14 mouse cellular contexts compared by ENCODE assay signal in the genomic region with DNA sequence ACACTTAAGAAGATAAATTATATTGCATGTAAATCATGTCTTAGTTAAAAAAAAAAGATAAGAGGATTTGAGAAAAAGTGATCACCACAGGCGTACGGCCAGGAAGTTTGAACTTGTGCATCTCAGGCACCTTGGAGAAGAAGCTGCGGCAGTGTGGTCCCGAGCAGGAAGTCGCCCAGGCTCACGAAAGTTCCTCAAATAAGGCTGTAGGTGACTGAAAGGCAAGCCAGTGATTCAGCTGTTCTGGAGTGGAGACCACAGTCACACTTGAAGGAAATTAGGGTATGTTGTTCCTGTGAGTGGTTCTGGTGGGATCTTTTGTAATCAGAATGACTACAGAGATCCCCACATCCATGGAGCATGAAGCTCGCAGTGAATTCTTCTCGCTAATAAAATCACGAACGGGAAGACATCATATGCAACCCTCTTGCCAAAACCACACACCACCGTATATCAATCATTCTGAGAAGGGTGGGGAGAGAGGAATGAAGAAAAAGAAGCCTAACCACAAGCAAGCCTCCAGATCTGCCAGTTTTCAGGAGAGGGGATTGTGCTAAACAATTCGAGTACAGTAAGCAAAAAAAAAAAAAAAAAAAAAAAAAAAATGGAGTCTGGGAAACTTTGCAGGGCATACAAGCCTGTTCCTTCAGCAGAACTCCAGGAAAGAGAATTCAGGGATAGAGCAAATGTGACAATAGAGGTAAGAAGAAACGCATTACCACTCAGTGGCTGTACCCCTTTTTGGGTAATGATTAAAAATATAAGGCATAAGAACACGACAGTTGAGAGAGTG.
DNase-seq lines count a peak whose midpoint lies in the region; TF ChIP-seq lines count a peak whose summit lies in the region.
"Had no signal": no experiment of that assay in that cellular context is flagged by ENCODE, and none has a peak within 500 bp of the region (broad histone marks: within the 10 kb centered on the region; RNA-seq: fewer than 3 reads in every experiment).

No protein-coding gene starts in this region.

- no peaks in the 10 kb centered on the region for H3K9me3 ChIP-seq in heart, embryonic 10.5 days
- H3K9me3 ChIP-seq: neural tube, embryonic 12.5 days had no signal

- WGBS in heart, embryonic 10.5 days: 79% methylated on average over 14 of the region's 14 CpGs

- intact Hi-C loops in heart, postnatal 36 days (cut with DNase I): no loop called here

- peak overlapping the region; percentile 69 for H3K4me2 ChIP-seq in myocyte (ENCODE audit: low read depth)
- H3K4me2 ChIP-seq: neural tube, embryonic 12.5 days had no signal

- no peak overlapping the region for H3ac ChIP-seq in myocyte (ENCODE audit: control insufficient read depth, insufficient read length)

- peaks cover 17% of the 10 kb centered on the region for H3K4me1 ChIP-seq in heart, embryonic 10.5 days

- no peaks in the 10 kb centered on the region for H3K79me2 ChIP-seq in myocyte (ENCODE audit: control insufficient read depth, insufficient read depth)

- no peak overlapping the region for H3K27ac ChIP-seq in heart, embryonic 10.5 days
- H3K27ac ChIP-seq: macrophage; neural tube, embryonic 12.5 days had no signal

- peak; percentile 52 for DNase-seq in heart, embryonic 10.5 days (ENCODE audit: low spot score)
- DNase-seq in heart, adult 11 months: no peak
- peak; percentile 94 for DNase-seq in 3T3-L1 (ENCODE audit: low read depth, low spot score)
- peak; percentile 2 for DNase-seq in c-Kit-positive CD71-positive TER-119-positive erythroid progenitor cells, embryonic 14.5 days (ENCODE audit: low spot score)
- DNase-seq in heart, postnatal 36 days: no peak
- no peak for DNase-seq in embryo, embryonic 11 days
- no peak for DNase-seq in layer of hippocampus, adult 18-20 months (ENCODE audit: low spot score in 2 of 2)
- DNase-seq: adrenal gland, postnatal 14 days; cerebellum, adult 18-20 months; heart, postnatal 4 days; kidney, postnatal 14 days had no signal

- TF ChIP-seq POLR2A in myocyte (IDR thresholded peaks at IDR 0.05; ENCODE audit: insufficient read length, low read depth): no peak

- no peaks in the 10 kb centered on the region for H3K36me3 ChIP-seq in heart, embryonic 10.5 days
- no peaks in the 10 kb centered on the region for H3K36me3 ChIP-seq in myocyte (ENCODE audit: control insufficient read depth, insufficient read depth)
- H3K36me3 ChIP-seq: neural tube, embryonic 12.5 days had no signal

- H3K4me3 ChIP-seq in heart, embryonic 10.5 days: no peak overlapping the region
- no peak overlapping the region for H3K4me3 ChIP-seq in myocyte
- H3K4me3 ChIP-seq: neural tube, embryonic 12.5 days had no signal

- no peaks in the 10 kb centered on the region for H3K27me3 ChIP-seq in heart, embryonic 10.5 days (ENCODE audit: insufficient read depth, poor library complexity, severe bottlenecking)
- H3K27me3 ChIP-seq in myocyte (ENCODE audit: control insufficient read depth, insufficient read depth, insufficient read length): no peaks in the 10 kb centered on the region
- H3K27me3 ChIP-seq: neural tube, embryonic 12.5 days had no signal

TF ChIP-seq in myocyte, 11 proteins besides CTCF, POLR2A, EP300 and RAD21:
- TF ChIP-seq SRF (IDR thresholded peaks at IDR 0.05; ENCODE audit: control insufficient read depth, insufficient read length, low read depth) (no peak), CEBPB (IDR thresholded peaks at IDR 0.05; ENCODE audit: insufficient read depth, poor library complexity, severe bottlenecking) (no peak), MYOD1 (IDR thresholded peaks at IDR 0.05; ENCODE audit: control insufficient read depth in 1 of 3, insufficient read length in 2 of 3, low read depth in 2 of 3) (peak in 2 of 3 experiments; percentile 18 to 55), REST (IDR thresholded peaks at IDR 0.05; ENCODE audit: insufficient read depth, insufficient read length) (no peak)

Comparison
In these comparisons a context has a peak if more than half of its experiments do, and no peak if none do; other contexts are left out.
1. DNase-seq: peak in heart, embryonic 10.5 days (single experiment), 3T3-L1 (single experiment) and c-Kit-positive CD71-positive TER-119-positive erythroid progenitor cells, embryonic 14.5 days (single experiment); none in heart, adult 11 months (single experiment), heart, postnatal 36 days (0 of 2), embryo, embryonic 11 days (single experiment) and layer of hippocampus, adult 18-20 months (0 of 2).